8 mouse cellular contexts compared by ENCODE assay signal in the genomic region with DNA sequence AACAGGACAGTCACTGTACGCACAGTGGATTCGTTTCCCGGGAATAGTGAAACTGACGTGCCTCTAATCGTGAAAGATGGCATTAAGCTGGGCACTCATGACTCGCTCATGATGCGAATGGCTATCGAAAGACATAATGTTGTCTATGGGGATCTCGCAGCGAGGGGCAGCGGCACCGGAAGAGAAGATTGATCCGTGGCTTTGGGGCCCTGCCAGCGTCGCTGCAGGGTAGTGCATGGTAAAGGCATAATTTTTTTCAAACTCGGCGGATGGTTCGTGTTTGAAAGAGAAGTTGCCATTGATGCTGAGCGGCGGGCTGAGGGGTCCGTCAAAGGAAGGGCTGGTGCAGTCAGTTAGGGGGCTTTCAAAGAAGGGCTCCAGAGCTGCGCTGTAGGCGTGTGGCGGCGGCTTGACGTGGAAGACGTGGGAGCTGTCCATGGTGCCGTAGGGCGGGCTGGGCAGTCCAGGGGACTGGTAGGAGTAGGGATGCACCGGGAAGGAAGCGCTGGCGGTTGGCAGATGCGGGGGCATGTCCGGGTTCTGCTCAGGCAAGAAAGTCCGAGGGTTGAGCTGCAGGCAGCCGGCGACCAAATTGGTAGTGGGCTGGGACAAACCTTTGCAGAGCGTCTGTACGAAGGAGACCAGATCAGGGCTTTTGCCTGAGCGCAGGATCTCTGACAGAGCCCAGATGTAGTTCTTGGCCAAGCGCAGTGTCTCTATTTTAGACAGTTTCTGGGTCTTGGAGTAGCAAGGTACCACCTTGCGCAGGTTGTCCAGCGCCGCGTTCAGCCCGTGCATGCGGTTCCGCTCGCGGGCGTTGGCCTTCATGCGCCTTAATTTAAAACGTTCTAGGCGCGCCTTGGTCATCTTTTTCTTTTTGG. TPM values are rescaled to one million over a fixed set of nuclear protein-coding genes. Genes with fewer than 3 reads are reported as not detected.
A peak's percentile ranks its signal among the peaks of the same experiment; 100 is the strongest.
DNase-seq lines count a peak whose midpoint lies in the region; ATAC-seq and TF ChIP-seq lines count a peak whose summit lies in the region.

No protein-coding gene starts in this region.

- 2% methylated on average over 42 of the region's 55 CpGs for WGBS in embryonic facial prominence, embryonic 14.5 days
- 3% methylated on average over 55 of the region's 55 CpGs for WGBS in heart, postnatal 0 days
- 7% methylated on average over 55 of the region's 55 CpGs for WGBS in lung, adult 2 months
- 2% methylated on average over 55 of the region's 55 CpGs for WGBS in neural tube, embryonic 14.5 days

- TF ChIP-seq EP300 in heart, postnatal 0 days (IDR thresholded peaks at IDR 0.05; ENCODE audit: low read depth): no peak

- TF ChIP-seq CTCF in E14TG2a.4 (conservative IDR thresholded peaks at IDR 0.05; ENCODE audit: low read length): no peak
- no peak for TF ChIP-seq CTCF in heart, postnatal 0 days (IDR thresholded peaks at IDR 0.05; ENCODE audit: low read depth)
- no peak for TF ChIP-seq CTCF in lung, adult 2 months (IDR thresholded peaks at IDR 0.05; ENCODE audit: insufficient read depth, low read length)

- peak; percentile 82 for ATAC-seq in embryonic facial prominence, embryonic 14.5 days (ENCODE audit: low read depth)
- peak; percentile 83 for ATAC-seq in heart, postnatal 0 days (ENCODE audit: insufficient read depth, low read depth)
- ATAC-seq in neural tube, embryonic 14.5 days (ENCODE audit: low read depth): peak; percentile 63; the same call in 1 of the 2 replicates

- H3K27me3 ChIP-seq in E14TG2a.4 (ENCODE audit: insufficient read depth, low read length): peaks cover 34% of the 10 kb centered on the region
- H3K27me3 ChIP-seq in embryonic facial prominence, embryonic 14.5 days (replicated peaks; ENCODE audit: control insufficient read depth, insufficient read depth, low read length): peaks cover 66% of the 10 kb centered on the region
- H3K27me3 ChIP-seq in heart, postnatal 0 days (ENCODE audit: control insufficient read depth, insufficient read depth, low read length): peaks cover 63% of the 10 kb centered on the region
- peaks cover 17% of the 10 kb centered on the region for H3K27me3 ChIP-seq in neural tube, embryonic 14.5 days (ENCODE audit: control insufficient read depth, insufficient read depth, low read length)

- H3K4me1 ChIP-seq in E14TG2a.4 (replicated peaks; ENCODE audit: low read depth, low read length): peaks cover 49% of the 10 kb centered on the region
- no peaks in the 10 kb centered on the region for H3K4me1 ChIP-seq in embryonic facial prominence, embryonic 14.5 days (ENCODE audit: control insufficient read depth, insufficient read depth, low read length)
- H3K4me1 ChIP-seq in heart, postnatal 0 days (ENCODE audit: control insufficient read depth, insufficient read depth): no peaks in the 10 kb centered on the region
- no peaks in the 10 kb centered on the region for H3K4me1 ChIP-seq in lung, adult 2 months (ENCODE audit: control insufficient read depth, insufficient read depth, low read length)
- H3K4me1 ChIP-seq in neural tube, embryonic 14.5 days (ENCODE audit: control insufficient read depth, insufficient read depth, low read length): peaks cover 5% of the 10 kb centered on the region; the same call in 1 of the 2 replicates

- H3K27ac ChIP-seq in embryonic facial prominence, embryonic 14.5 days (replicated peaks; ENCODE audit: low read depth, low read length): no peak overlapping the region
- H3K27ac ChIP-seq in heart, postnatal 0 days (ENCODE audit: low read depth): no peak overlapping the region
- H3K27ac ChIP-seq in neural tube, embryonic 14.5 days (ENCODE audit: low read depth, low read length): peak overlapping the region; percentile 66

- DNase-seq in brain, adult 2 months (ENCODE audit: low read depth, low spot score): peak; percentile 67
- peak; percentile 91 for DNase-seq in embryonic facial prominence, embryonic 14.5 days (ENCODE audit: low spot score)
- DNase-seq in heart, postnatal 0 days (ENCODE audit: low spot score): peak; percentile 74
- DNase-seq in kidney, postnatal 25 days: peak; percentile 78 to 81
- peak; percentile 39 for DNase-seq in lung, adult 2 months
- peak; percentile 29 to 35 for DNase-seq in thymus, postnatal 36 days

- H3K9ac ChIP-seq in embryonic facial prominence, embryonic 14.5 days (ENCODE audit: low read depth, low read length): 0 out of 2 replicates have a peak overlapping the region, but pooled peaks have one; percentile 9
- H3K9ac ChIP-seq in heart, postnatal 0 days (replicated peaks; ENCODE audit: low read depth, low read length): no peak overlapping the region
- H3K9ac ChIP-seq in neural tube, embryonic 14.5 days (replicated peaks; ENCODE audit: low read depth, low read length): peak overlapping the region; percentile 53

- peak overlapping the region; percentile 67 for H3K4me2 ChIP-seq in embryonic facial prominence, embryonic 14.5 days (ENCODE audit: low read depth, low read length)
- peak overlapping the region; percentile 68 for H3K4me2 ChIP-seq in heart, postnatal 0 days (ENCODE audit: low read depth, low read length)
- H3K4me2 ChIP-seq in neural tube, embryonic 14.5 days (ENCODE audit: low read depth, low read length): peak overlapping the region; percentile 71

- peaks cover 10% of the 10 kb centered on the region; the same call in 1 of the 2 replicates for H3K36me3 ChIP-seq in E14TG2a.4 (ENCODE audit: insufficient read depth, low read length)
- no peaks in the 10 kb centered on the region for H3K36me3 ChIP-seq in embryonic facial prominence, embryonic 14.5 days (ENCODE audit: control insufficient read depth, insufficient read depth, low read length)
- H3K36me3 ChIP-seq in heart, postnatal 0 days (replicated peaks; ENCODE audit: control insufficient read depth, insufficient read depth, low read length): no peaks in the 10 kb centered on the region
- H3K36me3 ChIP-seq in neural tube, embryonic 14.5 days (ENCODE audit: control insufficient read depth, insufficient read depth, low read length): no peaks in the 10 kb centered on the region

- peak overlapping the region; percentile 74 for H3K4me3 ChIP-seq in E14TG2a.4 (replicated peaks; ENCODE audit: low read length)
- H3K4me3 ChIP-seq in embryonic facial prominence, embryonic 14.5 days (ENCODE audit: low read depth, low read length): peak overlapping the region; percentile 39
- peak overlapping the region; percentile 46 for H3K4me3 ChIP-seq in heart, postnatal 0 days (ENCODE audit: low read depth, low read length)
- H3K4me3 ChIP-seq in lung, adult 2 months (replicated peaks; ENCODE audit: extremely low read depth, low read depth, low read length): no peak overlapping the region
- peak overlapping the region; percentile 41 for H3K4me3 ChIP-seq in neural tube, embryonic 14.5 days (ENCODE audit: low read depth, low read length)

- no peaks in the 10 kb centered on the region for H3K9me3 ChIP-seq in E14TG2a.4 (ENCODE audit: low read length)
- no peaks in the 10 kb centered on the region for H3K9me3 ChIP-seq in embryonic facial prominence, embryonic 14.5 days (ENCODE audit: control insufficient read depth, low read length)
- 0 out of 2 replicates have a peak, but pooled peaks cover 3% of the 10 kb centered on the region for H3K9me3 ChIP-seq in heart, postnatal 0 days (replicated peaks; ENCODE audit: control insufficient read depth, low read length)
- H3K9me3 ChIP-seq in neural tube, embryonic 14.5 days (ENCODE audit: control insufficient read depth, low read length): no peaks in the 10 kb centered on the region

- TF ChIP-seq POLR2A in lung, adult 2 months (IDR thresholded peaks at IDR 0.05; ENCODE audit: borderline replicate concordance, extremely low read depth, low read depth, low read length): no peak

RNA-seq across cellular contexts. Expression of gene Neurod1, which starts 2.4 kb away (rescaled TPM):
- polyA plus RNA-seq in embryonic facial prominence, embryonic 14.5 days (2014; fragmentation: Nextera tagmentation; extraction: Ambion mirVana): 4.2 and 5.0 TPM in 2 replicates
- not detected in 2 replicates for total RNA-seq in heart, postnatal 0 days (2014; rRNA removed; ENCODE audit: low replicate concordance)
- polyA plus RNA-seq in heart, postnatal 0 days (2015; fragmentation: Nextera tagmentation; extraction: Ambion mirVana): not detected in 2 replicates
- polyA plus RNA-seq in lung, adult 2 months (2012; rRNA removed): not detected in 2 replicates
- polyA plus RNA-seq in neural tube, embryonic 14.5 days (2014; fragmentation: Nextera tagmentation; extraction: Ambion mirVana): 23.6 and 24.1 TPM in 2 replicates

RNA-seq across cellular contexts. Expression of gene Cerkl, which starts 2.4 kb away (rescaled TPM):
- 0.88 and 1.2 TPM in 2 replicates for polyA plus RNA-seq in embryonic facial prominence, embryonic 14.5 days (2014; fragmentation: Nextera tagmentation; extraction: Ambion mirVana)
- total RNA-seq in heart, postnatal 0 days (2014; rRNA removed; ENCODE audit: low replicate concordance): 1.5 TPM in 1 of 2 replicates, not detected in the other
- polyA plus RNA-seq in heart, postnatal 0 days (2015; fragmentation: Nextera tagmentation; extraction: Ambion mirVana): 0.44 and 1.4 TPM in 2 replicates
- polyA plus RNA-seq in lung, adult 2 months (2012; rRNA removed): 1.1 and 1.2 TPM in 2 replicates
- 1.4 and 1.6 TPM in 2 replicates for polyA plus RNA-seq in neural tube, embryonic 14.5 days (2014; fragmentation: Nextera tagmentation; extraction: Ambion mirVana)

Comparison
In these comparisons a context has a peak if more than half of its experiments do, and no peak if none do; other contexts are left out.
1. DNase-seq: peak in every context shown above with its lines; median percentile 91 in embryonic facial prominence, embryonic 14.5 days; 80 in kidney, postnatal 25 days; 74 in heart, postnatal 0 days; 67 in brain, adult 2 months; 39 in lung, adult 2 months; 32 in thymus, postnatal 36 days.